In the genomic region with DNA sequence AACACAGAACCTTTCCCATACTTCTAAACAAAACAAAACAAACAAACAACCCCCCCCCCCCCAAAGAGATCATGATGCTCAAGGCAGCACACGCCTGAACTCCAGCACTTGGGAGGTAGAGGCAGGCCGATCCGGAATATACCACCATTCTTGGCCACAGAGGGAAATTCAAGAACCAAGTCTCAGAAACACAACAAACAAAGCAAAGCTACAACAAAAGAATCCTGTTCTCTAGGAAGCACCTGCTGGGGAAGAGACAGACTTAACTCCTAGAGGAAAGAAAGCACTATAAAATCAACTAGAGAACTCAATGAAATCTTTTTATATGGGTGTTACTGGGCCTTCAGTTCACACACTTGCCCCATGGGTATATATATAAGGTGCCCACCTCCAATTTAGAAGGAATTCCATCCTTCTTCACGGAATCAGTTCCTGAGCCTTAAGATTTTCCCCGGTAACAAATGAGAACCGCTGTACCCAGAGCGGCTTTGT, we compare ENCODE assay signal across 8 mouse cellular contexts.
A peak's percentile ranks its signal among the peaks of the same experiment; 100 is the strongest.
DNase-seq lines count a peak whose midpoint lies in the region; ATAC-seq lines count a peak whose summit lies in the region.

No protein-coding gene starts in this region.

- H3K9me3 ChIP-seq in lung, embryonic 15.5 days, result no peaks in the 10 kb centered on the region
- no peaks in the 10 kb centered on the region for H3K9me3 ChIP-seq in forebrain, embryonic 10.5 days
- no peaks in the 10 kb centered on the region for H3K9me3 ChIP-seq in limb, embryonic 12.5 days

- peak overlapping the region; percentile 99 for H3K27ac ChIP-seq in lung, embryonic 15.5 days
- H3K27ac ChIP-seq in forebrain, embryonic 10.5 days, result peak overlapping the region; percentile 98
- H3K27ac ChIP-seq in limb, embryonic 12.5 days, result peak overlapping the region; percentile 98

- peaks cover 69% of the 10 kb centered on the region for H3K4me1 ChIP-seq in lung, embryonic 15.5 days
- H3K4me1 ChIP-seq in forebrain, embryonic 10.5 days, result peaks cover 88% of the 10 kb centered on the region
- peaks cover 79% of the 10 kb centered on the region for H3K4me1 ChIP-seq in limb, embryonic 12.5 days (replicated peaks)

- H3K4me2 ChIP-seq in lung, embryonic 15.5 days, result peak overlapping the region; percentile 79
- peak overlapping the region; percentile 70 for H3K4me2 ChIP-seq in limb, embryonic 12.5 days

- no peaks in the 10 kb centered on the region for H3K27me3 ChIP-seq in lung, embryonic 15.5 days
- peaks cover 23% of the 10 kb centered on the region for H3K27me3 ChIP-seq in forebrain, embryonic 10.5 days (ENCODE audit: poor library complexity, severe bottlenecking)
- H3K27me3 ChIP-seq in limb, embryonic 12.5 days, result no peaks in the 10 kb centered on the region

- peak overlapping the region; percentile 53; the same call in 1 of the 2 replicates for H3K4me3 ChIP-seq in lung, embryonic 15.5 days
- peak overlapping the region; percentile 56 for H3K4me3 ChIP-seq in forebrain, embryonic 10.5 days
- peak overlapping the region; percentile 48; the same call in 1 of the 2 replicates for H3K4me3 ChIP-seq in limb, embryonic 12.5 days (replicated peaks)

- 0 out of 2 replicates have a peak overlapping the region, but pooled peaks have one; percentile 70 for H3K9ac ChIP-seq in lung, embryonic 15.5 days
- peak overlapping the region; percentile 76 for H3K9ac ChIP-seq in limb, embryonic 12.5 days (replicated peaks)

- no peak for DNase-seq in lung, adult 18-20 months
- no peak for DNase-seq in forebrain, embryonic 10.5 days (ENCODE audit: extremely low spot score, low spot score)
- peak; percentile 51 for DNase-seq in retina, postnatal 1 day
- DNase-seq in layer of hippocampus, postnatal 36 days, result no peak
- no peak for DNase-seq in right cerebral cortex, adult 18-20 months
- no peak for DNase-seq in cerebellum, postnatal 36 days

- WGBS in lung, embryonic 15.5 days, result 36% methylated on average over 7 of the region's 7 CpGs
- WGBS in forebrain, embryonic 10.5 days, result 8% methylated on average over 7 of the region's 7 CpGs
- 22% methylated on average over 7 of the region's 7 CpGs for WGBS in limb, embryonic 12.5 days

- no peaks in the 10 kb centered on the region for H3K36me3 ChIP-seq in lung, embryonic 15.5 days
- no peaks in the 10 kb centered on the region for H3K36me3 ChIP-seq in forebrain, embryonic 10.5 days (replicated peaks)
- no peaks in the 10 kb centered on the region for H3K36me3 ChIP-seq in limb, embryonic 12.5 days

- no peak for ATAC-seq in lung, embryonic 15.5 days (ENCODE audit: borderline replicate concordance, extremely low read depth, low FRiP score, low TSS enrichment)
- ATAC-seq in limb, embryonic 12.5 days (ENCODE audit: insufficient number of reproducible peaks, insufficient read depth, low FRiP score, low TSS enrichment, low read depth), result no peak
